Mouse (Mus musculus) CH12.LX (cell line): ENCODE measurements around the gene Pold1. TPM values are rescaled to one million over a fixed set of nuclear protein-coding genes. Genes with fewer than 3 reads are reported as not detected.
A peak's percentile ranks its signal among the peaks of the same experiment; 100 is the strongest.

ENCODE experiments used
- DNase-seq: peaks from one replicate; pipeline ENCODE4 v3.0.0-alpha.2; 2013; ENCODE audit errors: extremely low read depth
- H3K27ac ChIP-seq: 2 replicates; pipeline ENCODE4 v1.5.1; 2012; ENCODE audit warnings: low read depth, mild to moderate bottlenecking, control low read depth, moderate library complexity; ENCODE audit not compliant: insufficient read depth
- H3K27me3 ChIP-seq: replicated peaks from 2 replicates; pipeline ENCODE3; 2012; ENCODE audit warnings: inconsistent platforms
- H3K36me3 ChIP-seq, 2 experiments: replicated peaks in 1 of 2; 2 replicates each; pipeline versions ENCODE3 to v1.6.1; 2012; ENCODE audit warnings: inconsistent platforms in 1 of 2, low read length in 1 of 2, mild to moderate bottlenecking in 1 of 2, mixed read lengths in 1 of 2, moderate library complexity in 1 of 2; ENCODE audit not compliant: control insufficient read depth in 1 of 2, insufficient read depth in 1 of 2
- H3K4me1 ChIP-seq, 2 experiments: 2 replicates each; pipeline ENCODE4 v1.6.1; 2012; ENCODE audit warnings: inconsistent platforms in 1 of 2, moderate library complexity in 1 of 2; ENCODE audit not compliant: insufficient read depth in 2 of 2, control insufficient read depth in 1 of 2
- H3K4me2 ChIP-seq: 2 replicates; pipeline ENCODE4 v1.6.1; 2012; ENCODE audit warnings: low read depth, mild to moderate bottlenecking, control low read depth; ENCODE audit not compliant: poor library complexity, insufficient read depth, severe bottlenecking
- H3K4me3 ChIP-seq, 3 experiments: fragments of 150-350 bp in 1 of 3; sonication (generic) in 1 of 3; replicated peaks in 1 of 3; 2 replicates each; pipeline versions ENCODE3 to v1.5.1; 2011 to 2012; ENCODE audit warnings: low read depth in 2 of 3, low read length in 2 of 3, mild to moderate bottlenecking in 2 of 3, moderate library complexity in 2 of 3, control low read depth in 1 of 3, improper control_type of control experiment in 1 of 3, inconsistent platforms in 1 of 3, mixed read lengths in 1 of 3; ENCODE audit not compliant: poor library complexity in 1 of 3
- H3K79me2 ChIP-seq: replicated peaks from 2 replicates; pipeline ENCODE4 v1.6.1; 2012; ENCODE audit warnings: mild to moderate bottlenecking, moderate library complexity; ENCODE audit not compliant: control insufficient read depth, poor library complexity, insufficient read depth, severe bottlenecking; ENCODE audit errors: extremely low read depth
- H3K9ac ChIP-seq: 2 replicates; pipeline ENCODE4 v1.6.1; 2012; ENCODE audit warnings: low read depth, mild to moderate bottlenecking, control low read depth, moderate library complexity; ENCODE audit not compliant: insufficient read depth
- H3K9me3 ChIP-seq: replicated peaks from 2 replicates; pipeline ENCODE3; 2012; ENCODE audit warnings: low read length, inconsistent platforms, mixed read lengths
- CTCF ChIP-seq, 2 experiments: IDR thresholded peaks in 1 of 2; conservative IDR thresholded peaks in 1 of 2; 2 replicates each; pipeline ENCODE4 v1.5.1; 2011 to 2012; ENCODE audit warnings: low read depth in 2 of 2, low read length in 2 of 2, improper control_type of control experiment in 1 of 2, inconsistent platforms in 1 of 2, mild to moderate bottlenecking in 1 of 2, moderate library complexity in 1 of 2
- JUN ChIP-seq: IDR thresholded peaks from 2 replicates; pipeline ENCODE4 v1.6.1; 2011; ENCODE audit warnings: low read depth, mild to moderate bottlenecking, low read length, improper control_type of control experiment, moderate library complexity; ENCODE audit not compliant: insufficient read depth
- KAT2A ChIP-seq: IDR thresholded peaks from 2 replicates; pipeline ENCODE4 v1.6.1; 2012; ENCODE audit warnings: low read length, improper control_type of control experiment, inconsistent platforms; ENCODE audit not compliant: insufficient replicate concordance
- MXI1 ChIP-seq: IDR thresholded peaks from 2 replicates; pipeline ENCODE4 v1.6.1; 2011; ENCODE audit warnings: mild to moderate bottlenecking, low read depth, low read length, improper control_type of control experiment
- MYC ChIP-seq: IDR thresholded peaks from 2 replicates; pipeline ENCODE4 v1.6.1; 2011; ENCODE audit warnings: low read depth, mild to moderate bottlenecking, improper control_type of control experiment, low read length
- PAX5 ChIP-seq: IDR thresholded peaks from 2 replicates; pipeline ENCODE4 v1.6.1; 2012; ENCODE audit warnings: low read length, inconsistent platforms, mixed read lengths
- POLR2A ChIP-seq: IDR thresholded peaks from 2 replicates; pipeline ENCODE4 v1.6.1; 2011; ENCODE audit warnings: low read depth, mild to moderate bottlenecking, improper control_type of control experiment, low read length
- RAD21 ChIP-seq: IDR thresholded peaks from 2 replicates; pipeline ENCODE4 v1.6.1; 2011; ENCODE audit warnings: low read depth, mild to moderate bottlenecking, low read length, improper control_type of control experiment, moderate library complexity
- RCOR1 ChIP-seq: conservative IDR thresholded peaks from 2 replicates; pipeline ENCODE4 v1.6.1; 2012; ENCODE audit warnings: low read depth, mild to moderate bottlenecking, inconsistent platforms, low read length, improper control_type of control experiment
- SIN3A ChIP-seq: IDR thresholded peaks from 2 replicates; pipeline ENCODE4 v1.6.1; 2012; ENCODE audit warnings: low read length, improper control_type of control experiment, inconsistent platforms
- SMC3 ChIP-seq: IDR thresholded peaks from 2 replicates; pipeline ENCODE4 v1.6.1; 2011; ENCODE audit warnings: low read depth, low read length, improper control_type of control experiment
- TCF12 ChIP-seq: IDR thresholded peaks from 2 replicates; pipeline ENCODE4 v1.6.1; 2014; ENCODE audit warnings: low read depth, mild to moderate bottlenecking, inconsistent platforms, low read length, improper control_type of control experiment
- UBTF ChIP-seq: IDR thresholded peaks from 2 replicates; pipeline ENCODE4 v1.6.1; 2012; ENCODE audit warnings: low read depth, mild to moderate bottlenecking, inconsistent platforms, low read length, improper control_type of control experiment, moderate library complexity
- USF1 ChIP-seq: IDR thresholded peaks from 2 replicates; pipeline ENCODE4 v1.6.1; 2014; ENCODE audit warnings: low read depth, mild to moderate bottlenecking, inconsistent platforms, low read length, improper control_type of control experiment
- ZC3H11A ChIP-seq: IDR thresholded peaks from 2 replicates; pipeline ENCODE4 v1.6.1; 2012; ENCODE audit warnings: low read depth, mild to moderate bottlenecking, inconsistent platforms, low read length, improper control_type of control experiment
- ZKSCAN1 ChIP-seq: IDR thresholded peaks from 2 replicates; pipeline ENCODE4 v1.6.1; 2012; ENCODE audit warnings: low read depth, inconsistent platforms, low read length, improper control_type of control experiment, borderline replicate concordance
- ZMIZ1 ChIP-seq: IDR thresholded peaks from 2 replicates; pipeline ENCODE4 v1.6.1; 2012; ENCODE audit warnings: low read depth, mild to moderate bottlenecking, inconsistent platforms, low read length, improper control_type of control experiment
- dilution Hi-C: fragments of 300-500 bp; cut with MboI; formaldehyde crosslinking; loops from 2 replicates; pipeline ENCODE4 v1.14.3; 2020; ENCODE audit warnings: low sequenced_read_pairs; ENCODE audit not compliant: extremely low pct_unique_long_range_greater_than_20kb, extremely low pct_ligation_motif_present
- in situ Hi-C: fragments of 300-500 bp; cut with MboI; formaldehyde crosslinking; loops from 3 replicates; pipeline ENCODE4 v1.14.3; 2019; ENCODE audit warnings: low sequenced_read_pairs, low pct_ligation_motif_present, low pct_unique_long_range_greater_than_20kb, mixed read lengths
- polyA plus RNA-seq: library from polyadenylated mRNA; unstranded; fragments of >175 nt; gene quantifications from 2 replicates; pipeline ENCODE4 v1.2.1, GENCODE M21; 2012; ENCODE audit warnings: low read depth; ENCODE audit not compliant: insufficient read length
- total RNA-seq, 2 experiments: library from RNA; depleted of rRNA; stranded (reverse); fragments of 300-350 nt in 1 of 2; fragments of >200 nt in 1 of 2; gene quantifications; 2 replicates each; pipeline ENCODE4 v1.2.3; 2012 to 2014

Pold1 gene
- total and polyA plus RNA-seq, 3 experiments, result 49.3 to 131 (median 67.6) TPM

- no peaks in the 10 kb centered on the region for H3K9me3 ChIP-seq
- no peak for TF ChIP-seq PAX5
- TF ChIP-seq SMC3, result peak; percentile 97
- no peak for TF ChIP-seq USF1
- no peak for TF ChIP-seq RCOR1
- peak; percentile 62 for TF ChIP-seq ZC3H11A
- TF ChIP-seq MYC, result no peak
- peak; percentile 97 to 100 for TF ChIP-seq CTCF (conservative IDR thresholded peaks at IDR 0.05 in 1 of 2, IDR thresholded peaks at IDR 0.05 in 1 of 2; ENCODE audit: low read depth in 2 of 2, low read length in 2 of 2)
- no peak for TF ChIP-seq POLR2A
- no peak for TF ChIP-seq ZKSCAN1
- TF ChIP-seq RAD21, result peak; percentile 96
- no peak for TF ChIP-seq SIN3A
- TF ChIP-seq UBTF, result no peak
- H3K4me2 ChIP-seq, result no peak overlapping the region
- H3K36me3 ChIP-seq, result peaks cover 4 to 39% of the 10 kb centered on the region in 2 experiments
- H3K27ac ChIP-seq, result no peak overlapping the region
- DNase-seq, result peak; percentile 76
- H3K4me1 ChIP-seq, result no peaks in the 10 kb centered on the region
- in situ Hi-C loops (loop anchor here (10.0 kb wide), 1 partner anchor 100 kb away; the partner anchor contains the start of genes 1700008O03Rik and Syt3), dilution Hi-C loops (no loop called here)
- peaks cover 24% of the 10 kb centered on the region for H3K27me3 ChIP-seq
- H3K4me3 ChIP-seq, result no peak overlapping the region
- H3K79me2 ChIP-seq, result no peaks in the 10 kb centered on the region
- H3K9ac ChIP-seq, result no peak overlapping the region
These were observed 63.6 kb downstream of the Pold1 start for GRCm38 (mm10) chr7:44484841-44485571.

- no peaks in the 10 kb centered on the region for H3K79me2 ChIP-seq
- no peak overlapping the region for H3K4me2 ChIP-seq
- H3K9ac ChIP-seq, result no peak overlapping the region
- in situ Hi-C loops, result loop anchor here (10.0 kb wide), 1 partner anchor 99 kb away; the partner anchor contains the start of genes 1700008O03Rik and Syt3
- no peak for DNase-seq
- peaks cover 31% of the 10 kb centered on the region for H3K27me3 ChIP-seq
- peaks cover 3 to 32% of the 10 kb centered on the region in 2 experiments for H3K36me3 ChIP-seq
- no peak overlapping the region for H3K4me3 ChIP-seq
- no peaks in the 10 kb centered on the region for H3K4me1 ChIP-seq
- no peak overlapping the region for H3K27ac ChIP-seq
- no peaks in the 10 kb centered on the region for H3K9me3 ChIP-seq
- dilution Hi-C loops, result no loop called here
- TF ChIP-seq JUN (no peak), RCOR1 (no peak), KAT2A (no peak), ZMIZ1 (no peak), CTCF (conservative IDR thresholded peaks at IDR 0.05 in 1 of 2, IDR thresholded peaks at IDR 0.05 in 1 of 2; ENCODE audit: low read depth in 2 of 2, low read length in 2 of 2) (no peak), MXI1 (no peak), TCF12 (no peak), USF1 (no peak), SMC3 (no peak), MYC (no peak)
These were observed 64.5 kb downstream of the Pold1 start for GRCm38 (mm10) chr7:44484109-44484508.
